ENCODE assay signal across 10 mouse cellular contexts in the genomic region with DNA sequence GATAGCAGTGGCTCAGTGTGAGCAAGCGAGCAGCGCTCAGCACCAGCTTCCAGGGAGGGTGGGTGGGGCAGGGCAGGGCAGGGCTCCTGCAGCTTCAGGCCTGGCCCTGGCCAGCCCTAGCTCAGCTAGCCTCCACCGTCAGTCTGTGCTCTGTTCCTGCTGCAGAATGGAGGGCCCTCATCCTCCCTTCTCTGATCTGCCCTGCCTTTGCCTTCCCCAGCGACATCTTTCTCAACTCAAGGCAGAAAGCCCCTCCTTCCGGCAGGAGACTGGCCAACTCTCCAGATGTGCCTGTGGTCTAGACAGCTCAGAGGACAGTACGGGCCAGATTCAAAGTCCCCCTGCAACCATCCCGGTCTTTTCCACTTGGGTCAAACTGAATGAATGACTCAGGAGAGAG. TPM values are rescaled to one million over a fixed set of nuclear protein-coding genes. Genes with fewer than 3 reads are reported as not detected.
DNase-seq lines count a peak whose midpoint lies in the region; ATAC-seq and TF ChIP-seq lines count a peak whose summit lies in the region.
"Had no signal": no experiment of that assay in that cellular context is flagged by ENCODE, and none has a peak within 500 bp of the region (broad histone marks: within the 10 kb centered on the region; RNA-seq: fewer than 3 reads in every experiment).

No protein-coding gene starts in this region.

- H3K4me2 ChIP-seq in intestine, embryonic 16.5 days (ENCODE audit: low read depth, low read length): no peak overlapping the region
- no peak overlapping the region for H3K4me2 ChIP-seq in stomach, embryonic 16.5 days (ENCODE audit: low read depth, low read length)

- peaks cover 76% of the 10 kb centered on the region for H3K4me1 ChIP-seq in cerebellum, adult 2 months (ENCODE audit: control insufficient read depth, insufficient read depth, low read length)
- peaks cover 28% of the 10 kb centered on the region for H3K4me1 ChIP-seq in intestine, embryonic 16.5 days (ENCODE audit: control insufficient read depth, insufficient read depth, low read length)
- H3K4me1 ChIP-seq in stomach, embryonic 16.5 days (ENCODE audit: control insufficient read depth, insufficient read depth, low read length): peaks cover 21% of the 10 kb centered on the region

- no peaks in the 10 kb centered on the region for H3K27me3 ChIP-seq in cerebellum, adult 2 months (ENCODE audit: control insufficient read depth, insufficient read depth, low read length)
- no peaks in the 10 kb centered on the region for H3K27me3 ChIP-seq in intestine, embryonic 16.5 days (replicated peaks; ENCODE audit: control insufficient read depth, insufficient read depth, low read length)
- H3K27me3 ChIP-seq in stomach, embryonic 16.5 days (ENCODE audit: control insufficient read depth, insufficient read depth, low read length): no peaks in the 10 kb centered on the region

- H3K36me3 ChIP-seq in intestine, embryonic 16.5 days (ENCODE audit: control insufficient read depth, insufficient read depth, low read length): no peaks in the 10 kb centered on the region
- no peaks in the 10 kb centered on the region for H3K36me3 ChIP-seq in stomach, embryonic 16.5 days (ENCODE audit: control insufficient read depth, insufficient read depth, low read length)
- H3K36me3 ChIP-seq: embryonic facial prominence, embryonic 13.5 days had no signal

- no peak for TF ChIP-seq POLR2A in cerebellum, adult 2 months (IDR thresholded peaks at IDR 0.05; ENCODE audit: borderline replicate concordance, insufficient read depth, low read length)

- TF ChIP-seq CTCF in cerebellum, adult 2 months (IDR thresholded peaks at IDR 0.05; ENCODE audit: borderline replicate concordance, insufficient read depth, low read depth, low read length): no peak

- peak overlapping the region; percentile 60 for H3K27ac ChIP-seq in cerebellum, adult 2 months (ENCODE audit: insufficient read depth, low read length)
- H3K27ac ChIP-seq in intestine, embryonic 16.5 days (ENCODE audit: low read length): no peak overlapping the region
- no peak overlapping the region for H3K27ac ChIP-seq in stomach, embryonic 16.5 days (ENCODE audit: low read length)
- H3K27ac ChIP-seq: embryonic facial prominence, embryonic 13.5 days had no signal

- intact Hi-C loops in left cerebral cortex, postnatal 4 days (cut with DNase I): no loop called here
- intact Hi-C loops in left cerebral cortex, postnatal 14 days (cut with DNase I): no loop called here

- H3K4me3 ChIP-seq in cerebellum, adult 2 months (replicated peaks; ENCODE audit: insufficient read depth, low read depth, low read length): peak overlapping the region; percentile 63
- no peak overlapping the region for H3K4me3 ChIP-seq in intestine, embryonic 16.5 days (ENCODE audit: low read length)
- H3K4me3 ChIP-seq in stomach, embryonic 16.5 days (replicated peaks; ENCODE audit: low read length): no peak overlapping the region
- H3K4me3 ChIP-seq: megakaryocyte, embryonic 14.5 days had no signal

- DNase-seq in cerebellum, adult 2 months: peak; percentile 33 to 52
- DNase-seq in left cerebral cortex, postnatal 4 days: peak; percentile 29
- no peak for DNase-seq in left cerebral cortex, postnatal 14 days (ENCODE audit: low spot score in 2 of 2)
- DNase-seq in layer of hippocampus, adult 9-11 months: no peak
- DNase-seq in layer of hippocampus, postnatal 25 days (ENCODE audit: extremely low spot score in 1 of 2, low spot score in 1 of 2): no peak

- WGBS in cerebellum, adult 2 months: 43% methylated on average over 7 of the region's 7 CpGs
- 42% methylated on average over 7 of the region's 7 CpGs for WGBS in intestine, embryonic 16.5 days
- 32% methylated on average over 7 of the region's 7 CpGs for WGBS in stomach, embryonic 16.5 days

- H3K9me3 ChIP-seq in intestine, embryonic 16.5 days (ENCODE audit: control insufficient read depth, low read length): no peaks in the 10 kb centered on the region
- no peaks in the 10 kb centered on the region for H3K9me3 ChIP-seq in stomach, embryonic 16.5 days (replicated peaks; ENCODE audit: control insufficient read depth, low read length)
- H3K9me3 ChIP-seq: embryonic facial prominence, embryonic 13.5 days; megakaryocyte, embryonic 14.5 days had no signal

- ATAC-seq in cerebellum, adult (ENCODE audit: insufficient number of reproducible peaks, low FRiP score, low TSS enrichment): no peak
- peak; percentile 82 for ATAC-seq in intestine, embryonic 16.5 days
- ATAC-seq in stomach, embryonic 16.5 days (ENCODE audit: insufficient read depth, low FRiP score): peak; percentile 72; the same call in 1 of the 2 replicates

- no peak overlapping the region for H3K9ac ChIP-seq in intestine, embryonic 16.5 days (ENCODE audit: low read depth, low read length)
- no peak overlapping the region; the same call in 1 of the 2 replicates for H3K9ac ChIP-seq in stomach, embryonic 16.5 days (ENCODE audit: low read length)

RNA-seq across cellular contexts. Expression of a gene that starts 42.0 kb away (rescaled TPM):
- polyA plus RNA-seq in cerebellum, adult 2 months (2012; rRNA removed): 92.0 and 99.4 TPM in 2 replicates
- total RNA-seq in left cerebral cortex, postnatal 4 days (2021): 100 to 1,000 TPM; 162 to 172 TPM
- total RNA-seq in left cerebral cortex, postnatal 14 days (2021): 100 to 1,000 TPM in 1 of 2 experiments, 10 to 100 TPM in 1; 99.4 to 104 TPM
- polyA plus RNA-seq in intestine, embryonic 16.5 days (2015; fragmentation: Nextera tagmentation; extraction: Ambion mirVana): 53.0 and 54.1 TPM in 2 replicates
- polyA plus RNA-seq in stomach, embryonic 16.5 days (2015; fragmentation: Nextera tagmentation; extraction: Ambion mirVana): 42.5 and 43.7 TPM in 2 replicates
- total RNA-seq in layer of hippocampus, postnatal 25 days (2021): 100 to 1,000 TPM; 159 to 167 TPM

Comparison
In these comparisons a context has a peak if more than half of its experiments do, and no peak if none do; other contexts are left out.
1. DNase-seq: peak in cerebellum, adult 2 months (2 of 2) and left cerebral cortex, postnatal 4 days (single experiment); none in left cerebral cortex, postnatal 14 days (0 of 2), layer of hippocampus, adult 9-11 months (single experiment) and layer of hippocampus, postnatal 25 days (0 of 2).